Mouse (Mus musculus) gastrocnemius, postnatal 10 days (tissue): ENCODE measurements around the gene Ajap1. TPM values are rescaled to one million over a fixed set of nuclear protein-coding genes. Genes with fewer than 3 reads are reported as not detected.

Source experiments
- DNase-seq: peaks from one replicate; pipeline ENCODE4 v3.0.0; 2021; ENCODE audit warnings: mixed read lengths
- total RNA-seq, 2 experiments: library from RNA; stranded (reverse); gene quantifications; 2 replicates each; pipeline ENCODE4 v1.2.3; 2021

The Ajap1 gene
- total RNA-seq, 2 experiments from 2014 or later = 0.81 to 0.87 TPM

DNA sequence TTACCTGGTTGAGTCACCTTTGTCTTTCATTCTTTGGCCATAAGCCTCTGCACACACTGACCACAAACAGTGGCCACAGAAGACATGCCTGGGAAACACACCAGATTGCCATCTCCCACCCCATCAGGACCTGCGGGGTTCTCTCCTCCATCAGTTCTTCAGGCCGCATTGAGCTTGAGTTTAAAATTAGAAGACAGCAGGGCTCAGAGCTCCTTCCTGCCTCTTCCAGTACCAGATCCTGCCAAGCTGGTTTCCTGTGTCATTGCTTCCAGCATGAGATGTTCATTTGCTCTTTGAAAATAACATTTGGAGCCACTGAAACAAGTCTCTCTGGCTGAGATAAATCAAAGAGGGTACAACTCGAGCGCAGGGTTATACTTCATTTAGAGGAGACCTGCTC, 126.4 kb downstream of the Ajap1 start:
- DNase-seq = no peak

DNA sequence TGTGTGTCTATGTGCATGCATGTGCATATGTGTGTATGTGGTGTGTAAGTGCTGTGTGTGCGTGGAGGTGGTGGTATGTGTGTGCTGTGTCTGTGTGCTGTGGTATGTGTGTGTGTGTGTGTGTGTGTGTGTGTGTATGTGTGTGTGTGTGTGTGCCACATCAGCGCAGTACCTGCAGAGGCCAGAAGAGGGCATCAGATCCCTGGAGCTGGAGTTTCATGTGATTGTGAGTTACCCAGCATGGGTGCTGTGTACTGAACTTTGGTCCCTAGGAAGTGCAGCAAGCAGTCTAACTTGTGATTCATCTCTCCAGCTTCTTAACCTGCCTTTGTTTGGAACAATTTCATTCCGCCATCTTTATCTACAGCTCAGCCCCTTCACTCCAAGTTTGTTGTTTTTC, 137.6 kb downstream of the Ajap1 start:
- DNase-seq = no peak

DNA sequence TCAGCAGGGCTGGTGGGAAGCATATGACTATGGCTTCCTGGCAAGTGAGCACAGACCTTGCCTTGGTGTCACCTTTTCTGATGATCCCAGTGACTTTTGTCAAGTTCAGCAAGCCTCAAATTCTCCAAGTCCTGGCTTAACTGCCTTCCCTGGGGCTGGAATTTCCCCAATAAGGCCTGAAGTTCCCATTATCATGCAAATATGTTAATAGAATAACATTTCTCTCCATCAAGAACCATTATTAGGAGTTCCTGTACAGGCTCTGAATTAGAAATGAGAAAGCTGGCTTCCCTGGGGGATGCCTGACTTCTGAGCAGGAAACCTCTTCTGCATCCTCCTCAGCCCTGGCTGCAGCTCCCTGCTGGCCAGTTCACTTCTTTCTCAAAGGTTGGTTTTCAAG, 141.7 kb downstream of the Ajap1 start:
- DNase-seq = no peak

DNA sequence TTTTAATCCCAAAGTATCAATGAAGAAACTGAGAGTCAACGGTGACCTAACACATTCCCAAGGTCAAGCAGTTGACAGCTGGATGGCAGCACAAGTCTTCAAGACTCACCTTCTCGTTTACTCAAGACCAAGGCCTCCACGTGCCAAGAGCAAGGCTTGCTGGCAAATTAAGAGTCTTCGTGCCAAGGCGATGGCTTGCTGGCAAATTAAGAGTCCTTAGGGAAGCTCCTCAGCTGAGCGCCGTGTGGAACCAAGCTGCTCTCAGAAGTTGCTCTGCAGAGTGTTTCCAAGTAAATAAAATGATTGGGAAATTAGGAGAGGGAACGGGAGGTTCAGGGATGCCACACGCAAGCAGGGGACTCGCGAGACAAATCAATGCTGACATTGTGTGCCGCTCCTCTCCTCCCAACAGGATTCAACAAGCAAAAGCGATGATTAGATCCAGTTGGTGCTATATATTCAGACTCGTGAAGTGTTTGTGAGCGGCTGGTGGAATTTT, 147.3 kb downstream of the Ajap1 start:
- no peak for DNase-seq

DNA sequence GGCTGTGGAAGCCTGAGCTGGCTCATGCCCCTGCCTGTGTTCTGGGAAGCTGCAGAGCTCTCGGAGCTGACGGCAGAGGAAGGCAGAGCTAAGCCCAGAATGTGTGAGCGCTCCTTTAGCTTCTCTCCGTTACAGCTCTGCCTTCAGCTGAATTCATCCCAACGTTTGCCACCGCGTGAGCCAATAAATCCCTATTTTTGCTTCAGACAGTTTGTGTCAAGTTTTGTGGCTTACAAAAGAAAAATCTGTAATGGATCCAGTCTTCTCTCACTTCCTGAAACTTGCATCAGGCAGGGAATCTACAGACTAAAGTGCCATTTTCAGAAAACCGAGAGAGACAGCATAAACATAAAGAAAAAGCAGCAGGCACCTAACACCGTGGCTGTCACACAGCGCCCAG, 154.8 kb downstream of the Ajap1 start:
- no peak for DNase-seq
